Mouse (Mus musculus) layer of hippocampus, adult 2 months (tissue): ENCODE data around the gene Prlr. TPM values are rescaled to one million over a fixed set of nuclear protein-coding genes. Genes with fewer than 3 reads are reported as not detected.

ENCODE experiments used
- DNase-seq, 2 experiments: peaks; one replicate each; pipeline ENCODE4 v3.0.0; 2022; ENCODE audit warnings: low spot score in 2 of 2
- H3K27ac ChIP-seq: fragments of 200-600 bp; 2 replicates; pipeline ENCODE4 v1.8.1; 2022
- H3K4me3 ChIP-seq: fragments of 200-600 bp; 2 replicates; pipeline ENCODE4 v1.8.1; 2022; ENCODE audit warnings: mild to moderate bottlenecking
- CTCF ChIP-seq: fragments of 200-600 bp; conservative IDR thresholded peaks from 2 replicates; pipeline ENCODE4 v1.8.1; 2022; ENCODE audit warnings: antibody characterized with exemption, mild to moderate bottlenecking, moderate library complexity
- total RNA-seq, 2 experiments: library from RNA; stranded (reverse); gene quantifications; 2 replicates each; pipeline ENCODE4 v1.2.3; 2021

Gene Prlr
- total RNA-seq, 2 experiments from 2014 or later = 3.5 to 4.3 TPM

DNA sequence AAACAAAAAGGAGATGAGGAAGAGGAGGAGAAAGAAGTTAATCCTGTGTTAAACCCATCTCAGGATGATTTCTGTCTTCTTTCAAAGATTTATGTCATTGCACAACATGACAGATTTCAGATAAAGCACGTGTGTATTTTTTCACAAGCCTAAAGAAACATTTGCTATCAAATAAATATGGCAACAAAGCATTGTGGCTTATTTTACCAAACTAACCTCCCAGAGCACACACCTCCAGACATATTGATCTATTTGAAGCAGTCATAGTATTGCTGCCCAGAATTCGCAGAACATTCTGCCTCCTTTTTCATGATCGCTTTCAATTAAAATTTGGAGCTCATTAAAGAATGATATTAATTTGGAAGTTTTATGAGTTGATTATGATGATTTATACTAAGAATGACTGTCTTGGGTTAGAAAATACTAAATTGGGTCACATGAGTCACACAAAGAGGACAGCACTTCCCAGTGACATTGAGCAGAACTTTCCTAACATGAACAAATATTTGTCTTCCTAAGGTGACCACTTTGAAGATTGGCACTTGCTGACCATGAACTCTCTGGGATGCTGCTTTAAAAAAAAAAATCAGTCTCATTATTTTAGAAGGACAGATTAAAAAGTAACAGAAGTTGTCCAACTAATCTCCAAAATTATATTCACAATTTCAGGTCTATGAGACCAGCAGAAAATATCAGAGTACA, 202.9 kb downstream of the Prlr start:
- no peak for TF ChIP-seq CTCF
- DNase-seq = no peak
- no peak overlapping the region for H3K27ac ChIP-seq
- no peak overlapping the region for H3K4me3 ChIP-seq

GRCm38 (mm10) chr15:10387263-10387662, 210.2 kb downstream of the Prlr start:
- DNase-seq = no peak
- no peak overlapping the region for H3K4me3 ChIP-seq
- H3K27ac ChIP-seq = no peak overlapping the region
- TF ChIP-seq CTCF = no peak

Other genes with a start within 250 kb of the Prlr start
- not detected for gene Gm21973, start 148.1 kb downstream of the Prlr start, total RNA-seq
- not detected for gene Agxt2, start 181.3 kb downstream of the Prlr start, total RNA-seq